Mouse (Mus musculus) frontal cortex, postnatal 36 days (tissue): ENCODE data around the gene BC055324.

Source experiments
- DNase-seq, 2 experiments: peaks; one replicate each; pipeline ENCODE4 v3.0.0; 2022; ENCODE audit warnings: low spot score in 2 of 2

The BC055324 gene

DNA sequence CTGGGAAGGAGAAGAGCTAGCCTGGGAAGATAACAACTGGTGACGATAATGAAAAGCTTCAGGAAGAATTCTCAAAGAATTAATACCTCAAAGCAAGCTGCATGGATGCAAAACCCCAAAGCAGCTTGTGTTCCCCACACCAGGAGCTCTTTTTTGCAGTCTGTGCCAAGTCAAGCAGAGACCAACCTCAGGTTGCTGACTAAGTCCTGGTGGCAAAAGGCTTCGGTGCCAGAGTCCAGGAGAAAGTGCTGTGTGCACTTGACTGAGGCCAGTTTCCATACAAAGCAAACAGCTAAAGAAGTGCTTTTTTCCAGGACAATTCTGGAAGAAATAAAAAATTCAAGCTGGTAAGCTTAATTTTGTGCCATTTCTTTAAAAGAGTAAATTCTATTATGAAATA lies 41.2 kb downstream of the BC055324 start:
- DNase-seq = no peak

- no peak for DNase-seq
These were observed 52.5 kb downstream of the BC055324 start for GRCm38 (mm10) chr1:163942056-163942455.

- DNase-seq = no peak
These were observed 60.0 kb downstream of the BC055324 start for GRCm38 (mm10) chr1:163934591-163934990.

GRCm38 (mm10) chr1:163931801-163932200 lies 62.8 kb downstream of the BC055324 start:
- no peak for DNase-seq

DNA sequence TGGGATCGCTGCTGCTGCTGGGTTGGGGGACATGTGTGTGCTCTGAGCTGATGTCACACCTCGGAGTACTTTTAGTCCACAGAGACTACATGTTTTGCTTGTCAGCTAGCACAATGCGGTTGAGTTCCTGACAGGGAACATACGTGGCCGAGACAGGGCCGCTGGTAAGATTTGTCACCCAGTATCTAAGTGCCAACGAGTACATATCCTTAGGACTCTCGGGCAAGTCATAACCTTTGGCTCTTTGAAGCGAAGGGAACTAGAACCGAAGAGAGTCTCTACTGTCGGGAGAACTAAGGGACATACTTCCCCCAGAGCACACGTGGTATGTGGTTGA lies 64.2 kb downstream of the BC055324 start:
- DNase-seq = no peak

DNA sequence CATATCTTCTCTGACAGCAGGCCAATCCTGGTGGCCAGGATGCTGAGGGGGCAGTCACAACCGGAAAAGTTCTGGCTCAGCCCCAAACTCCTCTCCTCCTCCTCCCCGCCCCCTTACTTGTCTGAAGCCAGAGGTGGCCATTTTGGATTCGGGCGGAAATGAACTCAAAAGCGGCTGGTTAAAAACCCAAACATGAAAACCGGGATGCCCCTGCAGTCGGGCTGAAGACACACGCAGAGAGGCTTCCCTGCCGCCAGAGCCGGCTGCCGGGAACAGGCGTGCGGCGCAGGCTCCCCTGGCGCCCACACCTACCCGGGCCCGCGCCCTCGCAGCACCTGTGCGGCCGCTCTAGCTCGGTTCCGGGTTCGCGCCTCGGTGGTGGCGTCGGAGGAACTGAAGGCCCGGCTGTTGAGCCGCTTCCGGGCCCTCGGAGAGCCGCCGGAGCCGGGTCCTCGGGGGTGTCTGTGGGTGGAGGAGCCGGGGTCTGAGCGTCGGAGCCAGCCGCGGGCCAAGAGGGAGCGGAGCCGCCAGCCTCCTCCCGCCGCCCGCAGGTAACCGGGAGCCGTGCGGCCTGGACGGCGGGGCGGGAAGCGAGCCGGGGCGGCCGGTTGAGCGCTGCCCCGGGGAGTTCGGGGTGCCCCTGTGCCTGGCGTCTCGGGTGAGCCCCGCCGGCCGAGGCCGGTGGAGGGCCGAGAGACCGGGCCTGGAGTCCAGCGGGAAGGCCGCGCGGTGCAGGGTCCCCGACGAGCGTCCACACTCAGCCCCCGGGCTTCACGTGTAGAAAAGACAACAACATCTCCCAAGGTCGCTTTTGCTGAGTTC lies 64.7 kb downstream of the BC055324 start:
- DNase-seq = peak; percentile 90 to 92

GRCm38 (mm10) chr1:163928846-163929245 lies 65.8 kb downstream of the BC055324 start, which contains the start of gene Scyl3:
Scyl3 (plus strand) TSS chr1:163929100.
- peak in 1 of 2 experiments; percentile 22 for DNase-seq

- DNase-seq = peak; percentile 14 to 60
These were observed 70.5 kb downstream of the BC055324 start for GRCm38 (mm10) chr1:163924093-163924492.

GRCm38 (mm10) chr1:163917349-163918160 lies 77.0 kb downstream of the BC055324 start:
- DNase-seq = no peak

- DNase-seq = no peak
These were observed 82.6 kb downstream of the BC055324 start for GRCm38 (mm10) chr1:163911981-163912380.

GRCm38 (mm10) chr1:163910785-163911184 lies 83.8 kb downstream of the BC055324 start:
- no peak for DNase-seq

GRCm38 (mm10) chr1:163910343-163910742 lies 84.3 kb downstream of the BC055324 start:
- DNase-seq = peak; percentile 23 to 51

DNA sequence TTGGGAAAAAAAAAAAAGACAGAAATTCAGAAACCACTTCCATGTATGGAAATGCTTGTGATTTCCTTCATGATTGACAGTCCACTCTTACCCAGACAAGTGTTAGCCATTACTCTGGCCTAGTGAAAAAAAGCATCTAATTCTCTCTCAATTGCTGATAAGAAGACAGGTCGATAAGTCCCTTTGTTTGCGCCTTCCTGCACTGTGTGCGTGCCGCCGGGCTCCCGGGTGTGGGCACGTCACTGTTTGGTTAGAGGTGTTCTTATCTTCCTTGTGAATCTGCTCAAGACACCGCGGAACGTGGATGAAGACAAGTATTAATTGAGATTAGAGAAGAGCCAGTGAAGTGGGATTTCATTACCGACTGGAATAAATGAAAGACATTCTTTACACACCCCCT lies 86.2 kb downstream of the BC055324 start:
- no peak for DNase-seq

GRCm38 (mm10) chr1:163907007-163907811 lies 87.4 kb downstream of the BC055324 start:
- no peak for DNase-seq

DNA sequence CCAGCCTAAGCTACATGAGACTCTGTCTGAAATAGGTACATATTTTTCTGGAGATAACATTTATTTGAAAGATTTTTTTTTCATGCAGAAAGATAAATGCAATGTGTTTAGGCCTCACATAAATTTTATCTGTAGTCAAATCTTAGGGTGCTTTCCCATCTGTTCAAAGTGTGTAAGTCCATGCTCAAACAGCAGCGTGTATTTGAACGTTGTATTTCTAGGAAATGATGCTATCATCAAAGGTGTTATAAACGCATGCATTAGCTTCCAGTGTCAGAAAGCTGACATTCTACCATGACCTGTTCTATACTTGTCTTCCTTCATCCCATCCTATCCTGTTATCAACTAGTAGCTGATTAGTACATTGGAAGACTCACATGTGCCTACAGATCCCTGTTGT lies 91.2 kb downstream of the BC055324 start:
- DNase-seq = no peak

DNA sequence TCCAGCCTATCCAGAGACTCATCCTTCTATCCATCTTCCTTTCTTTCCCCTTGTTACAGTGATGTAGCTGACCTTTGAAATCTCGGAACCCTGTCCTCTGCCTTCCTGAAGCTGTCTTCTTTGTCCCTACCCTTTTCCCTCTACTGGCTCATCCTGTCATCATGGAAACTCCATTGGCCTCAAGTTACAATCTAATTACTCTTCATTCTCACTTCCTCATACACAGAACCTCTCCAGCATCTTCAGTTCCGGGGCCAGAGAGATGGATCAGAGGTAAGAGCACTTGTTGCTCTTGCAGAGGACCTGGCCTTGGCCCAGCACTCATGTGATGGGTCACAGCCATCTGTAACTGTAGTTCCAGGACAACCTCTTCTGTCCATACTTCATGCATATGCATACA lies 94.4 kb downstream of the BC055324 start:
- DNase-seq = no peak

DNA sequence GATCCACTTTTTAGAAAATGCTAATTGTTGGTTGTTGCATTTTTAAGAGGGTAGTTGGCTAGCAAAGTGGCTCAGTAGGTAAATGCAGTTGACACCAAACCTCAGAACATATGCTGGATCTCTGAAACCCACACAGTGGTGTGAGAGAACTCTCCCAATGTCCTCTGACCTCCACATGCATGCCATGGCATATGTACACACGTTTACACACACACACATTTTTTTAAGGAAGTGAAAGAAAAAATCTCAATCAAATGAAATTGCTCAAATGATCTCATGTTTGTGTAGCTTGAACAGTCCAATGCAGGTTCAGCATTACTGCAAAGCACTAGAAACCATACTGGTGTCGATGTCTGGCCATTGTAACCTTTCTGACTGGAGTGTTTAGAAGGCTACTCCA lies 95.0 kb downstream of the BC055324 start:
- DNase-seq = no peak

GRCm38 (mm10) chr1:163898291-163898764 lies 96.3 kb downstream of the BC055324 start:
- DNase-seq = no peak
